Mouse (Mus musculus) adrenal gland, postnatal 4 days (tissue): ENCODE measurements around the gene Atp2a2. TPM values are rescaled to one million over a fixed set of nuclear protein-coding genes. Genes with fewer than 3 reads are reported as not detected.

Experiments
- DNase-seq, 2 experiments: peaks; one replicate each; pipeline ENCODE4 v3.0.0; 2021 to 2022; ENCODE audit warnings: low spot score in 2 of 2, mixed read lengths in 2 of 2
- long read RNA-seq, 2 experiments: library from polyadenylated mRNA; stranded (forward); transcript quantifications; one replicate each; pipeline ENCODE4 v2.0.0; 2021
- total RNA-seq, 2 experiments: library from RNA; stranded (reverse); gene quantifications; 2 replicates each; pipeline ENCODE4 v1.2.3; 2021

The Atp2a2 gene
- 100 to 1,000 TPM; 190 to 196 TPM for total RNA-seq
- long read RNA-seq, experiment 1, full-length matches to known transcripts: 34 of 55 reads
- long read RNA-seq, experiment 1, partial matches to known transcripts: 10 of 55 reads
- long read RNA-seq, experiment 1, other reads (novel, unspliced or antisense): 11 of 55 reads
- long read RNA-seq, experiment 2, full-length matches to known transcripts: 202 of 258 reads
- long read RNA-seq, experiment 2, partial matches to known transcripts: 36 of 258 reads
- long read RNA-seq, experiment 2, other reads (novel, unspliced or antisense): 20 of 258 reads

DNA sequence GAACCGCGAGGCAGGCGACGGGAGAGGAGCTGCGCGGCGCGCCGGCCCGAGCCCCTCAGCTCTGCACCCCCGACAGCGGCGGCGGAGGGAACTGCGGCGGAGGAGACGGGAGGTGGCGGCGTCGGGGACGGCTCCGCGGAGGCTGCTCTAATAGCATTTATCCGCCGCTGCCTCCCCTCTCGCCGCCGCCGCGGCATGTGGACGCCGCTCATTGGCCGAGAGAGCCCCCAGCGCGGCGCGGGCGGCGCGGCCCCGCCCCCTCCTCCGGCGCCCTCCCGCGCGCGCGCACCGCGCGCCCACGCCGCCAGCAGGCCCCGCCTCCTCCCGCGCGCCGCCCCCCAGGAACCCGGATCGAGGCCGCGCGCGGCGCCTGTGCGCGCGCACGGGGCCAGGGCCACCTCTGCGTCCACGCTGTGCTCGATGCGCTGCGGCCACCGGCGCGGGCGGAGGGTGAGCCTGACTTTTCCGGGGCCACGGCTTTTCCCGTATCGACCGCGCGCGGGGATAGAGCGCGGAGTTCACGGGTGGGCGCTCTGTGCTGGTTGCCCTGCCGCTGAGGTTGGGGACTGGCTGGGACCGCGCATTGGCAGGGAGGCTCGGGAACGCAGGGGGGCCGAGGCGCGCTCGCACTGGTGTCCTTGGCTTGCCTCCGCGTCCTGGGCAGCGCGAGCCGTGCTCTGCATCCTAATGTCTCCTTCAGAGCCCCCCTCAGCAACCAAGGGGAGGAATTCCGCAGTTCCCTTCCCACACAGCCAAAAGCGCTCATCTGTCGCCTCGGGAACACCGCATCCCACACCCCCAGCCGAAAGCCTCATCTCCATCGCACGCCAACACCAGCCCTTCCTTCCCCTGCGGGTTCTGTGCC is at the start of gene Atp2a2:
TSS of gene Atp2a2 (minus strand) at position 149 of the 865 bp plus-strand sequence.
- DNase-seq: peak; percentile 87

DNA sequence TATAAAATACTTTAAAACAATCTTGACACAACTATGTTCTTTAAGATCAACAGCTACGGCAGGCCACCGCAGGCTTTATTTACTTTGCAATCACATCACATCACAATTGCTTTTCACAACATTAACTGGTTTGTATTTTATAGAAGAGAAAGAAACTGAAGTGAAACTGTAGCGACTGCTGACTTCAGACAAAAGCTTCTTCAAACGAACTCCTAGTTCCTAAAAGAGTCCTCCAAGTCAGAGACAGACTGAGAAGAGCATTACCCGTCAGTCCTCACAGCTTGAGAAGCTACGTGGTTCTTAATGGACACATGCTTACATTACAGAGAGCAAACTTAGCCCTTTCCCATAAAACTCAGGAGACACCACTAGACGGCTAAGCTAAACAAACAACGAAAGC is 48.4 kb upstream of the Atp2a2 start:
- no peak for DNase-seq

DNA sequence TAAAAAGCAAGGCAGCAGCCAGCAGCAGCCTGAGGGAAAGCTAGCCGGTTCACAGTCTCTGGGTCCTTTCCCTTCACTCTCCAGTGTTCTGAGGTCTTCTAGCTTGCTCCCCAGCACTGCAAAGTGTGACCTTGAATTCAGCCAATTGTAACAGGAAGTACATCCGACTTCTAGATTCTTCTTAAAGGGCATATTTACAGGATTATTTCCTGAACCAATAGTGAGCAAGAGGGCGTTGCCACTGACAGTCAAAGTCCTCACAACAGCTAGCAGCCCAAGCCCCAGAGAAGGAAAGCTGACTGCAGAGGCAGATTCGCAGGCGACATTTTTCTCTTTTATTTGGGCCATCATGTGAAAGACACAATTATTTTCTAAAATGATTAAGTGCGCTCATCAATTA is 46.6 kb upstream of the Atp2a2 start:
- no peak for DNase-seq

DNA sequence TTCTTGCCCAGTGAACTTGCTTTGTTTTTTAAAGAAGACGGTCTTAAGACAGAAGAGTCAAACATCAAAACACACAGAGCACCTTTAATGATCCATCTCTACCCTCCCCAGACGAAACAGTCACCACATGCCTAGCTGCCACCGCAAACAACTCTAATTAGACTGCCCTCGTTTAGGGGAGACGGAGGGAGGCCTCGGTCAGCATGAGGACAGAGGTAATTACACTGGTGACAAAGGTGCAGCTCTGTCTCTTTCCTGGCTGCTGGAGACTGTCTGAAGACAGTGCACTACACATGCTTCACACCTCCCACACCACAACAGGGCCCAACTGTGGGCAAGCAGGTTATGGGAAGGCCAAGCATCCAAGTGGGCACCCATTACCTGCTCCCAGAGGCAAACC is 45.8 kb upstream of the Atp2a2 start:
- DNase-seq: no peak

DNA sequence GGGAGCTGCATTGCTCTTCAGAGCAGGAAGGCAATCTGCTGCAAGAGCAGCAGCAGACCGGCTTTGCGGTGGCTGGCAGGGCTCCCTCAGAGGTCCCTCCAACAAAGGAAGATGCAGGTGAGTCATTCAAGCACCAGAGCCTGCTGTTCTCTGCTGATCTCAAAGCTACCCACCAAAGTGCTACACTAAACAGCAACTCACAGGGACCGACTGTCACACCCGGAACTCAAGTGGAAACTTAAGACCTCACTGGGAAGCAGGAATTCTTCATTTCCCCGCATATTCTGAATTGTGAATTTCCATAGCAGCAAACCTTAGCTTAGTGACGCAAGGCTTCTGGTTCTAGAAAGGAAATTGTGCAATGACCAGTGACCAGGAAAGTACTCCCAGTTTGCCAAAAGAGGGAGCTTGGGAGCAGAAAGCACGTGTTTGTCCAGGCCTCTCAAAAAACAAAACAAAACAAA is 45.3 kb upstream of the Atp2a2 start:
- DNase-seq: peak in 1 of 2 experiments; percentile 30

DNA sequence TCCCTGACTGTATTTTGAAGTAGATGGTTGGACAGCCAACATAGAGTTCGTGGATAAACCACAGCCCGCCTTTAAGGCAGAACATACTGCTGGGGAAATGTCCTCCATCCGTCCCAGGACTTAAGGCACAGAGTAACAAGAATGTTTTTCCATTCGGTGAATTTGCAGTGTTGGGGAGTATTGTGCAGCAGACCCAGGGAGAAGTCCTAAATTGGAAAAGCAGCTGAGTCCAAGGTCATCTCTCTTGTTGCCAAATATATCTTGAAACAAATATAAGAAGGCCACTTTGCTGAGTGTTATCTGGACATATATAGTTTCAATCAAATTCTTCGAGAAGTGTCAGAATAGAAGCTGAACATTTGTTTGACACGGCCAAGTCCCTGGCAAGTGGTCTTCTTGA is 41.4 kb upstream of the Atp2a2 start:
- DNase-seq: no peak

DNA sequence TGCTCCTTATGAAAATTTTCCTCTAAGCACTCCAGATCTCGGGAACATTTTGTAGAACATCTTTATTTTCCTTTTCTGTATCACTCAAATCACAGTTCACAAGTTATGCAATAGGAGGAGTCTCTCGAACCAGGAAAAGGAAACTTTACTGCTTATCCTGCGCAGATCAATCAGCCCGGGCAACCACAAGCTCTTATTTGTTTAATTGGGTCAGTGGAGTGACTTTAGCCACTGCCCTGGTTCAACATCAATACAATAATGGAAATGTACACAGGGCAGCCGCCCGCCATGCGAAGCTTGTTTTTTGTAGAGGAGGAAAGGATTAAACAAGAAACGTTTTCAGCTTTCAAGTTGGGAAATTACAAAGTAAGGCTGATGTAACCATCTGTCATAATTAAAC is 39.8 kb upstream of the Atp2a2 start:
- DNase-seq: no peak

DNA sequence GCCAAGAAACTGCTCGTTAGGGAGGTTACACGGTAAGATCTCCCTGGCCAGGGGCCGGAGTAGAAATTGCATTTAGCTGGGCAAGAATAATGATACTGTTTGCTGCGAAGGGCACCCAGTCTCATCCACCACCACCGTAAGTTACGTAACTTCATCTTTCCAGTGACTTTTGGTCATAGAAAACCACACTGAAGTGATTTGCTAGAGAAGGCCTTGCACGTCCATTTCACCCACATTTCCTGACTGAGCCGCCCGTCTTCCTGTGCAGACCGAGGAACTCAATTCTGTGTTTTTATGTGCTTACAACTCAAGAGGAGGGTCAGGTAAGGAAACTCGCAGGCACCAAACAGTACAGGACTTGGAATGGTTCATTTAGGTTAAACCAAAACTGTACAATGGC is 36.1 kb upstream of the Atp2a2 start:
- DNase-seq: no peak

DNA sequence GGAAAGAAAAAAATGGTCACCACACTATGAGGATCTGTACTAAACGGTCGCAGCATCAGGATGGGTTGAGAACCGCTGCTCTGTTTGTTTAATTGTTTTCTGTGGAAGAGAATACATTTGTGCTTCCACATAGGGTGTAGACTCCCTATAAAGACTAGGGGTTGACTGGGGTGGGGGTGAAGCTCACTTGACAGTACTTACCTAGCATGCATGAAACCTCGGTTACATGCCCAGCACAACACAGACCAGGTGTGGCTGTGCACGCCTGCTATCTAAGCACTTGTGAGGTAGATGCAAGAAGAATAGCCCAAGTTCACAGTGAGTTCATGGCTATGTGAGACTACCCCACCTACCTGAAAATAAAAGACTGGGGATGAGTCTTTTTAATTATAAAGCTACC is 35.6 kb upstream of the Atp2a2 start:
- no peak for DNase-seq

DNA sequence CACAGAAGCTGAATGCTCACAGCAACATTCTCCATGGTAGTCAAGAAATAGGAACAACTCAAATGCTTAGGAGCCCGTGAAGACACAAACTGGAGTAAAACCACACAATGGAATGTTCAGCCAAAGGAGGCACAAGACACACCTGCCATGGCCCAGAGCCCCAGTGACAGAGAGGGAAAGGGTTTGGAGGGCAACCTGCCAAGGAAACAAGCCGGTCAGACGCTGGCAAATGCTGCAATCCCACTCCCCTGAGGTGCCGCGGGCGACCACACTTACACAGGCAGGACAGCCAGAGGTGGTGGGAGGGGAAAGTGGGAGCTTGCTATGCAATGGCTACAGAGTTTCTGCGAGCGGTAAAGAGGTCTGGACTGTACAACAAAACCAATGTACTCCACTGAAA is 31.9 kb upstream of the Atp2a2 start:
- DNase-seq: no peak

DNA sequence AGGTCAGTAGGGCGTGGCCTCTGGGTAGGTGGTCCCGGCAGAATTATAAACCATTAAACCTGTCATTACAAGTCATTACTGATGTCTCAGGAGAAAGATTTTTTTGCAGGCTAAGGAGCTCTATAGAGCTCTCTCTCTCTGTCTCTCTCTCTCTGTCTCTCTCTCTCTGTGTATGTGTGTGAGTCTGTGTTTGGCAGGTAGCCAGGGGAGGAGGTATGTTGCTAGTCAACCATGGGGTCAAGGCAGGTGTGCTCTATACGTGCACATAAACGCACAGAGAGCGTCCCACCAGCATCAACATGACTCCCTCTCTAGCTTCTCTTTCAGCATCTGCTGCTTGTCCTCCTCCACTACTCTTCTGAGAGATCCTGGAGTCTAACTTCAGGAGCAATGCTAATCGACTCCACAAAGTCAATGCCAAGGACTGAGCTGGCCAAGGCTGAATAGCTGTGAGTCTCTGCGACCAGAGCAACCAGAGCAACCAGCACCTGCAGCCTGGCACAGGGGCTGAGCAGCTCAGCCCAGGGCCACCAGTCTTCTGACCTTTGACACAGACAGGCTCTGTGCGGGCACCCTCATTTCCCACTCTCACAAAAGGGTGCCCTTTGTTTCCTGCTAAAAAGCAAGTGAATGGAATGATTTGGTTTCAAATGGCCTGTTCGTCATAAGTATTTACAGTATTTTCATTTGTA is 28.0 kb upstream of the Atp2a2 start:
- DNase-seq: no peak

DNA sequence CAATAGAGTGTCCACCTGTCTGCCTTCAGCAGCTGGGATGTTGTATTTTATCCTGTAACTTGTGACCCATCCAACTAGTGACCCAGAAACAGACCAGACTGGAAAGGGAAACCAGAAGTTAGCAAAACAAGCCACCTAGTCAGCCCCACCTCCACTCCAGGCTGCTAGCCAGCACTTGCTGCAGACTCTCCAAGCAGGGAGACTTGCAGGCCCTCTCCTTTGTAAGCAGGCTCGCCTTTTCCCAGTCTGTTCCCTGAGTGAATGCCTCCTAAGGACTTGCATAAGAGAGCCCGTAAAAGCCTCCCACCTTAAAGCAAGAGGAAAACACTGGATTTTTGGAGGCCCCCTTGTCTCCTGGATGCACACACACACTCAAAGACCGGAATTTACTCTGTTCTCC is 27.3 kb upstream of the Atp2a2 start:
- DNase-seq: no peak

DNA sequence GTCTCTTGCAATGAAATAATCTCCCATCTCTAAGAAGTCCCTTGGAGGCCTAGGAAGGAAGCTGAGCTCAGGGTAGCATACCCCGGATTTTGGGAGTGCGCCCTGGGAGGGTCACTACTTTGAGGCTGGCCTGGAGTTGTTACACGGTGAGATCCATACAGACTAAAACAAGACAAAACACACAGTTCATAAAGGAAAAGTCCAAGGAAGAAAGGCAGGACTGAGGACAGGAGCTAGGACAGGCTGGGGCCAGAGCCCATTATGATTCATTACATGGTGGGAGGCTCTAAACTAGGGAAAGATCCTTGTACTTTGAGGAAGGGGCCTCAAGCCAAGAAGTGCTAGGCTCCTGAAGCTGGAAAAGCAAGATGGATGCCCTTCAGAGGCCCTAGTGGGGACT is 26.6 kb upstream of the Atp2a2 start:
- DNase-seq: no peak

DNA sequence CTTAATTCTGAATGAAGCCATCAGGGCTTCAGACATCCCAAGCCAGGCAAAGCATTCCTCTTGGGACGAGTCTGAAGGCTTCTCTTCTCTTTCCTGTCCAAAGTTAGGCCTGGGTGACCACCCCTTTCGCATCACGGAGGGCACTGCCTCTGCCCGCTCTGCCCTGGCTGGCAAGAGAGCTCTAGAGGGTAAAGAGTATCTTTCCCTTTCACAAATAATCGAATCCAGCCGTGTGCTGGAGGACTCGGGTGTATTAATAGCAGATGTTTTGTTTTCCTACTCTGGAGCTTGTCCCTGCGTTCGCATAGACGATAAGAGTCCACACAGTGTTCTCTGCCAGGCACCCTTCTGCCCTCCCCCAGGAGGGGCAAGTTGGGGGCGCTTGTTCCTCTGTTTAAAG is 25.7 kb upstream of the Atp2a2 start:
- DNase-seq: no peak

DNA sequence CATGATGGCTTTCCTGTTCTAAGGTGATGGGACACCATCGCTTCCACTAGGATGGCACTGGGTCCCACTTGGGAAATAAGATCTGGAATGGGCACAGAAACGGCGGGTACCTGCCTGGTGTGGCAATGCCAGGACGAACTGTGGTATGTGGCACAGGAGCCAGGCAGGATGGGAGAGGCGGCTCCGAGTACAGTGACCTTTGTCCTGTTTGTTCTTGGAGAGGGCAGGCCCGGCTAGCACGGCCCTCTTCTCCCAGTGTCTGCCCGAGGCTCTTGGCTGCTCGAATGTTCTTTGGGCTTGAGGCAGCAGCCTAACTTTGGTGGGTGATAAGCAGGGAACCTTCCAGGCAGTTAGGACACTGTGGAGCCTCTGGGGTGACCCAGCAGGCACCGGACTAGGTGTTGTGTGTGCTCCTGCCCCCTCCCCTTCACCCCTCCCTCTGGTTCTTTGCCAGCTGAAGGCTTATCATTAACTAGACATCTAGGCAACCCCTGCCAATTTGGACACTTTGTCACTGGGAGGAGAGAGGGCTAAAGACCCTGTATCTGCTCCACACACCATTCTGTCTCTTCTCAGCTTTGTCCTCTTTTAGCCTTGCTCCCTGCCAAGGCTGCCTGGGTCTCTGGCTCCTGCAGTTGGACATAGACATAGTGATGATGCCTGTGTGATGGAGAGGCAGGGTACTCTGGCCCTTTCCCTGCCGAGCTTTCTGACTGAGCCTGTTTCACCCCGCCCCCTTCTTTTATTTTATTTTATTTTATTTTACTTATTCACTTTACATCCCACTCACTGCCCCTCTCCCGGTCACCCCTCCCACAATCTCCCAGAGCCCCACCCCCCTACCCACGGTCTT is 25.1 kb upstream of the Atp2a2 start:
- DNase-seq: no peak

DNA sequence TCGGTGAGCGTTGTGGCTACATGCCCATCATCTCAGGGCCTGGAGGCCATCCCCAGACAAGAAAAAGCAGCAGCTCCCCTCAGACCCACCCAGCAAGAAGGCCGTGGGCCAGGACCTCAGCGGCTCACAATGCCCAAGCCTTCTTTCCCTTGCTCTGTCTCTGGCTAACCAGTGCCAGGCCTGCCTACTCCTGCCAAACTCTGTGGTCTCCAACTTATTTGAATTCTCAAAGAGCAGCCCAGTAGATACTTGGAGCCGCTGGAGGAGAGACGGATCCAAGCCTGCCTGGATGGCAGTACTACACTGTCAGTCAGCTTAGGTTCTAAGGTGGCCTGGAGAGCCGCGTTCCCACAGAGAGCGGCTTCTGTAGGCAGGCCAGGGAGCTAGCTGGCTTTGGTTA is 24.4 kb upstream of the Atp2a2 start:
- DNase-seq: no peak

DNA sequence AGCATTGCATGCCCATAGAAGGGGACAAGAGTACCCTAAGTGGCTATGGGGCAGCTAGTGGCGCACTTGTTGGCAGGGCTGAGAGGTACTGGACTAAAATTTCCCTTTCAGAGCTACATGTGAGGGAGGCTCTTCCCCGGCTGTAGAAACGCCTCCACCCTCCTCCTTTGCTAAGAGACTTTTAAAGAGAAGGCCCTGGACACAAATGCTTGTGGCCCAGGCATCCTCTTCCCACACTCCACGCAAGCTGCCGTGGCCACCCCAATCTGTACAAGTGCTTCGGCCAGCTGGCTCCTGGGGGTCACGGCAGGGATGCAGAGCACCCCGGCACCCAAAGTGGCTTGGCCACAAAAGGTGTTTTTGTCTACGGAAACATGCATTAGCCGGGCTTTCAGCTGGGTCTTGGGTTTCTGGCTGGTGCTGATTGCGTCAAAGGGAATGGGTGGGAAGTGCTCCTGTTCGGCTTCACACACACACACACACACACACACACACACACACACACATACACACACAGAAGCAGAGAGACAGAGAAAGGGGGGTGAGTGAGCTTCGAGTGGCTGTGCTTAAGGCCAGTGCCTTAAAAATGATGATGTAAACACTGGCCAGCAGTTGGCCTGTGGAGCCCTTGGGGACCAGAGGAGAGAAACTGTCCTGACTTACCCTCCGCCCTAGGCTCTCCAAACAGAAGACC is 23.4 kb upstream of the Atp2a2 start:
- no peak for DNase-seq

DNA sequence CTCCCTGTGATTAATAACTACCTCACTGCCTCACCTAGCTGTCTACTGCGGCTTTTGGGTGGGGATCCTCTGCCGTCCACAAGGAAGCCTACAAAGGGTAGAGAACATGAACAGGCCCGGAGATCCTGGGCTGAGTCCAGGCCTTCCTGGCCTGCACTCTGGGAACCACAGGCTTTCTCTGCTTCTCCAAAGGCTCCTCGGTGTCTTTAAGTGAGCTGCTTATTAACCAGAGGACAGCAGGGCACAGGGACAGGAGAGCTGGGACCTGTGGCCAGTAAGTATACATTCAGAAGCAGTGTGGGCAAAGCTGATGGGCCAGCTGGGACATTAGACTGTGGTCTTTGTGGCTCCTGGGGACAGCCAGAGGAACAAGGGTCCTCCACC is 22.8 kb upstream of the Atp2a2 start:
- no peak for DNase-seq

DNA sequence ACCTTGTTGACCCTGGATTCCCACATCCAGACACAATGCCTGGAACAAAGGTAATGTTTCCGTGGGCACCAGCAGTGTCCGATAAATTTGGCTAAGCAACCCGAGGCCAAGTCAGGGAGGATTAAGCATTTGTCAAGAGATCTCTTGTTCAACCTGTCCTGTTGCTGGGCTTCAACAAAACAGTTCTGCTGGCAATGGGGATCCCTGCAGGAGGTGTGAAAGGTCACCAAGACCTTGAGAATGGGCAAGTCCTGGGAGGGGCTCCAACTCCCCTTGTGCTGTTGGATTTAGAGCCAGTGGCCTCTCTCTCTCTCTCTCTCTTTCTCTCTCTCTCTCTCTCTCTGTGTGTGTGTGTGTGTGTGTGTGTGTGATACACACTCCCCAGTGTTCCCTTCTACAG is 22.2 kb upstream of the Atp2a2 start:
- no peak for DNase-seq

DNA sequence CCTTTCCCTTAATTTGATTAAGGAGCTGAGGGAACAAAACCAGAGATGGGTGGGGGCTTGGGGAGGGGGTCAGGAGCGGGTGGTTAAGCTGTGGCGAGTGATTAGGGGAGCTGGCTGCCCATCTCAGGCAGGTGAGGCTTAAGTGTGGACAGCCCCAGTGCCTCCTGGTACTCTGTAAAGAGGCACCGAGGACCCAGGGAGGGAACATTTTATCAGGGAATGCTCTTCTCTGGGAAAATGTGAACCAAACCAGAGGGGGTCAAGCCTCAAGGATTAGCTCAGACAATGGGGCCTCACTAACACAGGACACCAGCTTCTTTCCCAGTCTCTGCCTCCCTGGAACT is 19.1 kb upstream of the Atp2a2 start:
- DNase-seq: no peak
